Mouse (Mus musculus) cortical plate, adult 2 months (tissue): ENCODE measurements around the gene Calhm5.

ENCODE experiments used
- CTCF ChIP-seq: fragments of 200-500 bp; IDR thresholded peaks from 2 replicates; pipeline ENCODE4 v1.5.1; 2011; ENCODE audit warnings: mild to moderate bottlenecking, control low read depth, low read length; ENCODE audit not compliant: insufficient read depth; ENCODE audit errors: extremely low read depth
- POLR2A ChIP-seq: fragments of 200-500 bp; IDR thresholded peaks from 2 replicates; pipeline ENCODE4 v1.6.1; 2011; ENCODE audit warnings: mild to moderate bottlenecking, low read length, control low read depth; ENCODE audit not compliant: insufficient read depth; ENCODE audit errors: extremely low read depth

DNA sequence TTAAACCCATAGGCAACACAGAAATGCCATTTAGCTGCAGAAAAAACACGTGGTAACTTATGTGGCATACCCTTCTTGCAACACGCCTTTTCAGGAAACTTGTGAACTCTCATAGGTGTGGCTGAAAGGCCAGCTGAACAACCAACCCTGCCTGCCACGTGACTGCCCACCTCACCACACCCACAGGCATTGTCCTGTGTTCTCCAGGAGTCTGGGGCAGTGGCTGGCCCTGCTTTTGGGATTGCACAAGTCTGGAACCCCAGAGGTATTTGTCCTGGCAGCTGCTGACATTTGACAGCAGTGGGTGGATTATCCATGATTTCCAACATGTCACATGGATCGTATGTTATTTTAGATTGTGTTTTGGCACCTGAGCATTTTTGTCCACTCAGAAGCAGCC lies 43.4 kb upstream of the Calhm5 start:
- TF ChIP-seq CTCF, result no peak
- no peak for TF ChIP-seq POLR2A
